Mouse (Mus musculus): ENCODE measurements around the gene Zmiz1. TPM values are rescaled to one million over a fixed set of nuclear protein-coding genes. Genes with fewer than 3 reads are reported as not detected.

Zmiz1 gene
- polyA plus RNA-seq, 1 experiment from 2014 or later = 18.0 TPM

- WGBS = 75% methylated on average over 13 of the region's 13 CpGs
- no peaks in the 10 kb centered on the region for H3K27me3 ChIP-seq (replicated peaks; ENCODE audit: insufficient read depth, low read length)
- H3K9ac ChIP-seq (replicated peaks; ENCODE audit: low read depth) = no peak overlapping the region
- H3K27ac ChIP-seq (ENCODE audit: low read length) = no peak overlapping the region
- H3K4me2 ChIP-seq (replicated peaks; ENCODE audit: low read depth, low read length) = no peak overlapping the region
- no peaks in the 10 kb centered on the region for H3K9me3 ChIP-seq (ENCODE audit: low read length)
- DNase-seq (ENCODE audit: low spot score) (no peak), ATAC-seq (no peak)
- H3K4me3 ChIP-seq (ENCODE audit: low read depth, low read length) = no peak overlapping the region
- no peak for TF ChIP-seq CTCF (IDR thresholded peaks at IDR 0.05)
- TF ChIP-seq EP300 (IDR thresholded peaks at IDR 0.05) = no peak
- H3K4me1 ChIP-seq (ENCODE audit: insufficient read depth, low read depth, low read length) = peaks cover 30% of the 10 kb centered on the region
- peaks cover 4% of the 10 kb centered on the region; the same call in 1 of the 2 replicates for H3K36me3 ChIP-seq (ENCODE audit: insufficient read depth, low read length)
Measured at GRCm38 (mm10) chr14:25508111-25508756, 49.2 kb downstream of the Zmiz1 start.

- Histone ChIP-seq H3K36me3 (ENCODE audit: insufficient read depth, low read length) (peaks cover 4% of the 10 kb centered on the region; the same call in 1 of the 2 replicates), H3K4me3 (ENCODE audit: low read depth, low read length) (no peak overlapping the region), H3K9me3 (ENCODE audit: low read length) (no peaks in the 10 kb centered on the region), H3K4me1 (ENCODE audit: insufficient read depth, low read depth, low read length) (peaks cover 32% of the 10 kb centered on the region), H3K9ac (replicated peaks; ENCODE audit: low read depth) (no peak overlapping the region), H3K4me2 (replicated peaks; ENCODE audit: low read depth, low read length) (no peak overlapping the region), H3K27me3 (replicated peaks; ENCODE audit: insufficient read depth, low read length) (no peaks in the 10 kb centered on the region), H3K27ac (ENCODE audit: low read length) (no peak overlapping the region)
- WGBS = 95% methylated on average over 5 of the region's 5 CpGs
- DNase-seq (ENCODE audit: low spot score) (no peak), ATAC-seq (no peak)
- TF ChIP-seq EP300 (IDR thresholded peaks at IDR 0.05) (no peak), CTCF (IDR thresholded peaks at IDR 0.05) (no peak)
Measured at GRCm38 (mm10) chr14:25508757-25509139, 49.8 kb downstream of the Zmiz1 start.

- TF ChIP-seq CTCF (IDR thresholded peaks at IDR 0.05) (no peak), EP300 (IDR thresholded peaks at IDR 0.05) (no peak)
- Histone ChIP-seq H3K4me2 (replicated peaks; ENCODE audit: low read depth, low read length) (no peak overlapping the region), H3K4me3 (ENCODE audit: low read depth, low read length) (no peak overlapping the region), H3K4me1 (ENCODE audit: insufficient read depth, low read depth, low read length) (peaks cover 25% of the 10 kb centered on the region), H3K9ac (replicated peaks; ENCODE audit: low read depth) (no peak overlapping the region), H3K27ac (ENCODE audit: low read length) (no peak overlapping the region), H3K27me3 (replicated peaks; ENCODE audit: insufficient read depth, low read length) (no peaks in the 10 kb centered on the region), H3K36me3 (ENCODE audit: insufficient read depth, low read length) (peaks cover 4% of the 10 kb centered on the region; the same call in 1 of the 2 replicates), H3K9me3 (ENCODE audit: low read length) (no peaks in the 10 kb centered on the region)
- WGBS = 64% methylated on average over 20 of the region's 20 CpGs
- DNase-seq (ENCODE audit: low spot score) (no peak), ATAC-seq (peak; percentile 35)
Measured at GRCm38 (mm10) chr14:25509450-25510129, 50.6 kb downstream of the Zmiz1 start.

GRCm38 (mm10) chr14:25510362-25510761, 51.4 kb downstream of the Zmiz1 start:
- Histone ChIP-seq H3K4me1 (ENCODE audit: insufficient read depth, low read depth, low read length) (peaks cover 25% of the 10 kb centered on the region), H3K4me3 (ENCODE audit: low read depth, low read length) (no peak overlapping the region), H3K36me3 (ENCODE audit: insufficient read depth, low read length) (peaks cover 4% of the 10 kb centered on the region; the same call in 1 of the 2 replicates), H3K27me3 (replicated peaks; ENCODE audit: insufficient read depth, low read length) (no peaks in the 10 kb centered on the region), H3K4me2 (replicated peaks; ENCODE audit: low read depth, low read length) (no peak overlapping the region), H3K9me3 (ENCODE audit: low read length) (no peaks in the 10 kb centered on the region), H3K27ac (ENCODE audit: low read length) (no peak overlapping the region), H3K9ac (replicated peaks; ENCODE audit: low read depth) (no peak overlapping the region)
- no peak for ATAC-seq
- 66% methylated on average over 3 of the region's 3 CpGs for WGBS
- TF ChIP-seq CTCF (IDR thresholded peaks at IDR 0.05) = no peak
- TF ChIP-seq EP300 (IDR thresholded peaks at IDR 0.05) = no peak
- DNase-seq (ENCODE audit: low spot score) = no peak

- TF ChIP-seq CTCF (IDR thresholded peaks at IDR 0.05) (no peak), EP300 (IDR thresholded peaks at IDR 0.05) (no peak)
- no peak overlapping the region for H3K9ac ChIP-seq (replicated peaks; ENCODE audit: low read depth)
- H3K36me3 ChIP-seq (ENCODE audit: insufficient read depth, low read length) = peaks cover 4% of the 10 kb centered on the region; the same call in 1 of the 2 replicates
- H3K27me3 ChIP-seq (replicated peaks; ENCODE audit: insufficient read depth, low read length) = no peaks in the 10 kb centered on the region
- ATAC-seq (no peak), DNase-seq (ENCODE audit: low spot score) (no peak)
- peaks cover 26% of the 10 kb centered on the region for H3K4me1 ChIP-seq (ENCODE audit: insufficient read depth, low read depth, low read length)
- no peak overlapping the region for H3K4me2 ChIP-seq (replicated peaks; ENCODE audit: low read depth, low read length)
- H3K9me3 ChIP-seq (ENCODE audit: low read length) = no peaks in the 10 kb centered on the region
- 41% methylated on average over 7 of the region's 7 CpGs for WGBS
- no peak overlapping the region for H3K4me3 ChIP-seq (ENCODE audit: low read depth, low read length)
- no peak overlapping the region for H3K27ac ChIP-seq (ENCODE audit: low read length)
Measured at GRCm38 (mm10) chr14:25510987-25511386, 52.0 kb downstream of the Zmiz1 start.

- peaks cover 30% of the 10 kb centered on the region for H3K4me1 ChIP-seq (ENCODE audit: insufficient read depth, low read depth, low read length)
- H3K27me3 ChIP-seq (replicated peaks; ENCODE audit: insufficient read depth, low read length) = no peaks in the 10 kb centered on the region
- H3K9me3 ChIP-seq (ENCODE audit: low read length) = no peaks in the 10 kb centered on the region
- DNase-seq (ENCODE audit: low spot score) (no peak), ATAC-seq (peak; percentile 23)
- no peak overlapping the region for H3K4me2 ChIP-seq (replicated peaks; ENCODE audit: low read depth, low read length)
- no peak overlapping the region for H3K9ac ChIP-seq (replicated peaks; ENCODE audit: low read depth)
- TF ChIP-seq EP300 (IDR thresholded peaks at IDR 0.05) = no peak
- TF ChIP-seq CTCF (IDR thresholded peaks at IDR 0.05) = no peak
- 33% methylated on average over 3 of the region's 3 CpGs for WGBS
- H3K36me3 ChIP-seq (ENCODE audit: insufficient read depth, low read length) = peaks cover 4% of the 10 kb centered on the region; the same call in 1 of the 2 replicates
- no peak overlapping the region for H3K27ac ChIP-seq (ENCODE audit: low read length)
- H3K4me3 ChIP-seq (ENCODE audit: low read depth, low read length) = no peak overlapping the region
Measured at GRCm38 (mm10) chr14:25511564-25511963, 52.6 kb downstream of the Zmiz1 start.
